Mouse (Mus musculus) ZHBTc4 (cell line): Measurements from ENCODE around the gene Ctsg.
"Not testable (repeated sequence)": the region's sequence is repeated elsewhere in the genome, so short reads cannot be mapped to it uniquely, and the experiment has no call there.

Experiments used
- DNase-seq: peaks from one replicate; pipeline ENCODE4 v3.0.0-alpha.2; 2011; ENCODE audit warnings: low read depth, low spot score

Gene Ctsg

GRCm38 (mm10) chr14:56102386-56102785 lies at the start of gene Ctsg:
Gene Ctsg, minus strand, starts transcription at chr14:56102574.
- no peak for DNase-seq

- not testable (repeated sequence) for DNase-seq
Observed at GRCm38 (mm10) chr14:56133675-56134074, 31.3 kb upstream of the Ctsg start.

GRCm38 (mm10) chr14:56132508-56132907 lies 30.1 kb upstream of the Ctsg start, which contains the start of gene Gzmd:
Gene Gzmd, minus strand, starts transcription at chr14:56132608.
- not testable (repeated sequence) for DNase-seq

- peak; percentile 33 for DNase-seq
Observed at GRCm38 (mm10) chr14:56128341-56128740, 26.0 kb upstream of the Ctsg start.

- no peak for DNase-seq
Observed at GRCm38 (mm10) chr14:56123516-56123915, 21.1 kb upstream of the Ctsg start.

- DNase-seq: no peak
Observed at GRCm38 (mm10) chr14:56120525-56120924, 18.2 kb upstream of the Ctsg start, which contains the start of gene Gzme. Gene Gzme, minus strand, starts transcription at chr14:56120625.

- peak; percentile 80 for DNase-seq
Observed at GRCm38 (mm10) chr14:56115531-56116310, 13.3 kb upstream of the Ctsg start.

- no peak for DNase-seq
Observed at GRCm38 (mm10) chr14:56105447-56106180, 3.2 kb upstream of the Ctsg start.

GRCm38 (mm10) chr14:56105016-56105415 lies 2.6 kb upstream of the Ctsg start:
- DNase-seq: no peak

GRCm38 (mm10) chr14:56103452-56103851 lies 1.1 kb upstream of the Ctsg start:
- DNase-seq: no peak

- DNase-seq: peak; percentile 72
Observed at GRCm38 (mm10) chr14:56098940-56099339, 3.4 kb downstream of the Ctsg start.

- DNase-seq: no peak
Observed at GRCm38 (mm10) chr14:56097597-56097996, 4.8 kb downstream of the Ctsg start.

- no peak for DNase-seq
Observed at GRCm38 (mm10) chr14:56093353-56093752, 9.0 kb downstream of the Ctsg start.

GRCm38 (mm10) chr14:56086711-56087110 lies 15.7 kb downstream of the Ctsg start:
- DNase-seq: no peak

GRCm38 (mm10) chr14:56085167-56085566 lies 17.2 kb downstream of the Ctsg start, which contains the start of gene Mcpt8:
Gene Mcpt8, minus strand, starts transcription at chr14:56085273.
- no peak for DNase-seq

GRCm38 (mm10) chr14:56082016-56082415 lies 20.4 kb downstream of the Ctsg start:
- no peak for DNase-seq

GRCm38 (mm10) chr14:56062213-56062612 lies 40.2 kb downstream of the Ctsg start, which contains the start of gene Mcpt4:
Gene Mcpt4, minus strand, starts transcription at chr14:56062313.
- not testable (repeated sequence) for DNase-seq

- no peak for DNase-seq
Observed at GRCm38 (mm10) chr14:56057722-56058121, 44.7 kb downstream of the Ctsg start.

GRCm38 (mm10) chr14:56055408-56055807 lies 47.0 kb downstream of the Ctsg start:
- no peak for DNase-seq
